Mouse (Mus musculus) kidney, postnatal 0 days (tissue): ENCODE data around the gene Pou5f2. TPM values are rescaled to one million over a fixed set of nuclear protein-coding genes. Genes with fewer than 3 reads are reported as not detected.
A peak's percentile ranks its signal among the peaks of the same experiment; 100 is the strongest.

Experiments used
- ATAC-seq: fragments of 200-750 bp; cut with Nextera tagmentation; replicated peaks from 2 replicates; pipeline ENCODE4 v1.8.0; 2017; ENCODE audit warnings: low read depth, moderate number of reproducible peaks, moderate TSS enrichment, moderate library complexity; ENCODE audit not compliant: low FRiP score
- DNase-seq: peaks from one replicate; pipeline ENCODE4 v3.0.0-alpha.2; 2016; ENCODE audit warnings: low spot score
- H3K27ac ChIP-seq: fragments of 300-500 bp; sonication (generic); 2 replicates; pipeline ENCODE4 v1.5.1; 2014; ENCODE audit warnings: mild to moderate bottlenecking
- H3K27me3 ChIP-seq: fragments of 300-500 bp; sonication (generic); 2 replicates; pipeline ENCODE4 v1.6.1; 2014; ENCODE audit warnings: low read length, mixed read lengths; ENCODE audit not compliant: insufficient read depth
- H3K36me3 ChIP-seq: fragments of 300-500 bp; sonication (generic); 2 replicates; pipeline ENCODE4 v1.6.1; 2014; ENCODE audit warnings: low read length, mixed read lengths; ENCODE audit not compliant: insufficient read depth
- H3K4me1 ChIP-seq: fragments of 300-500 bp; sonication (generic); replicated peaks from 2 replicates; pipeline ENCODE4 v1.6.1; 2014; ENCODE audit warnings: antibody characterized with exemption, low read length, mixed read lengths; ENCODE audit not compliant: insufficient read depth
- H3K4me2 ChIP-seq: fragments of 300-500 bp; sonication (generic); 2 replicates; pipeline ENCODE4 v1.6.1; 2014; ENCODE audit warnings: mild to moderate bottlenecking, low read length, moderate library complexity, mixed read lengths
- H3K4me3 ChIP-seq: fragments of 300-500 bp; sonication (generic); replicated peaks from 2 replicates; pipeline ENCODE4 v1.5.1; 2014; ENCODE audit warnings: low read depth, low read length
- H3K9ac ChIP-seq: fragments of 300-500 bp; sonication (generic); 2 replicates; pipeline ENCODE4 v1.6.1; 2014; ENCODE audit warnings: low read depth, low read length
- H3K9me3 ChIP-seq: fragments of 300-500 bp; sonication (generic); replicated peaks from 2 replicates; pipeline ENCODE4 v1.6.1; 2016; ENCODE audit warnings: low read length, inconsistent platforms, mixed read lengths
- CTCF ChIP-seq: IDR thresholded peaks from 2 replicates; pipeline ENCODE4 v1.5.1; 2016; ENCODE audit warnings: antibody characterized with exemption, low read depth, mild to moderate bottlenecking, moderate library complexity
- WGBS: fragments of 180-500 bp; shearing (Covaris S2); extraction: QIAGEN DNeasy Blood & Tissue Kit; methylation state at CpG from one replicate; pipeline ENCODE4 v1.1.7; 2014; 5-methylcytosine and 5-hydroxymethylcytosine counted together
- polyA plus RNA-seq: library from polyadenylated mRNA; unstranded; fragments of >200 nt; fragmentation: Nextera tagmentation; extraction: Ambion mirVana; gene quantifications from 2 replicates; pipeline ENCODE4 v1.2.1, GENCODE M21; 2015

Pou5f2 gene
- polyA plus RNA-seq: 0.63 and 0.75 TPM in 2 replicates

DNA sequence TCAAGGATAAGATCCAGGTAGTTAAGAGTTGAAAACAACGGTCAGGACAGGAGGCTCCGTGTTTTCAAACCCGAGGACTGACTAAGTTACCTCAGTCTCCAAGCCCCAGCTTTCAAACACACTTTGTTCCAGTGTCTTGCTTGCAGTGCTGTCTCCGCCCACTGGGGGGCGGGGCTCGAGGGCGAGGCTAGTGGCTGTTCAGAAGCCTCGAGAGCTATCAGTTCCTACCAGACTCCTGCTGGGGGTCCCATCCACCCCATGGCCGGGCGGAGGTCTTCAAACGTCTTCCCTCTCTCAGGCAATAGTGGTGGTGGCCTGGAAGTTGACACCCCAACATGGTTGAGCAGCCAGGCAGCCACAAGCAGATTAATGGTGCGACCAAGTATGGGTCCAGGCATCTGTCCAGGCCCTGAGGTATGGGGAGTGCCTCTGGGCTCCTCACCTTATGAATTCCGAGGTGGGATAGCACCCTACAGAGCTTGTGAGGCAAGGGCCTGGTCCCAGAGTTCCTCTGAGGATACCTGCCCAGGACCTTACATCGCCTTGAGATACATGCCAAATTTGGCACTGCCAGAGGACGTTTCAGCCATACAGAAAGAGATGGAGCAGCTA lies at the start of gene Pou5f2:
TSS of gene Pou5f2 (plus strand) at position 220 of the 612 bp plus-strand sequence.
- no peak within 1 kb of the TSS for H3K9ac ChIP-seq

GRCm38 (mm10) chr13:77976248-77976647 lies 48.5 kb upstream of the Pou5f2 start:
- no peak overlapping the region for H3K27ac ChIP-seq
- ATAC-seq (no peak), DNase-seq (no peak)
- H3K4me2 ChIP-seq: no peak overlapping the region
- H3K9ac ChIP-seq: no peak overlapping the region
- H3K4me3 ChIP-seq: no peak overlapping the region
- no peak for TF ChIP-seq CTCF
- H3K27me3 ChIP-seq: no peaks in the 10 kb centered on the region
- no peaks in the 10 kb centered on the region for H3K9me3 ChIP-seq
- no peaks in the 10 kb centered on the region for H3K4me1 ChIP-seq
- 70% methylated on average over 3 of the region's 3 CpGs for WGBS
- no peaks in the 10 kb centered on the region for H3K36me3 ChIP-seq

More for the DNA sequence above, at the start of gene Pou5f2:
- Histone ChIP-seq H3K4me2 (no peak within 1 kb of the TSS), H3K27me3 (no peaks in the 10 kb centered on the region), H3K27ac (no peak within 1 kb of the TSS), H3K4me1 (no peaks in the 10 kb centered on the region), H3K9me3 (no peaks in the 10 kb centered on the region), H3K36me3 (no peaks in the 10 kb centered on the region), H3K4me3 (no peak within 1 kb of the TSS)
- no peak for DNase-seq
- 55% methylated on average over 15 of the region's 15 CpGs for WGBS
- peak; percentile 33; the same call in 1 of the 2 replicates for TF ChIP-seq CTCF
- ATAC-seq: no peak; the same call in 1 of the 2 replicates

DNA sequence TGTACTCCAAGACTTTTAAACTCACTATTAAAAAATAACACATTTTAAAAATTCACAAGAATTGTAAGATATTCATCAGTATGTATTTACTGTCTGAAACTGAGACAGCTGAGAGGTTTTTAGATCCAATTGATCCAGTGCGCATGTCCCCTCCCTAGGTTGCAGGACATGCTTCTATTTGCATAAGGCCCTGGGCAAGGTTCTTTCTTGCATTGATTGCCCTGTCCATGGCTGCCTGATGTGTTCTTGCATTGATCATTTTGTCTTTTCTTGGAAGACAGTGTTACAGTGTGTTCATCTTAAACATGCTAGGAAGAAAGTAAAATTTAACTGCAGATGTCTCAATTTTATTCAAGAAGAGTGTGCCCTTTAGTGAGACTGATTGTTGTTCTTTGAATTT lies 47.6 kb upstream of the Pou5f2 start:
- Histone ChIP-seq H3K27me3 (no peaks in the 10 kb centered on the region), H3K36me3 (no peaks in the 10 kb centered on the region), H3K4me1 (no peaks in the 10 kb centered on the region), H3K9ac (no peak overlapping the region), H3K4me2 (no peak overlapping the region), H3K27ac (no peak overlapping the region), H3K9me3 (no peaks in the 10 kb centered on the region), H3K4me3 (no peak overlapping the region)
- DNase-seq (no peak), ATAC-seq (no peak)
- TF ChIP-seq CTCF: no peak
- 93% methylated on average over 1 of the region's 1 CpGs for WGBS

DNA sequence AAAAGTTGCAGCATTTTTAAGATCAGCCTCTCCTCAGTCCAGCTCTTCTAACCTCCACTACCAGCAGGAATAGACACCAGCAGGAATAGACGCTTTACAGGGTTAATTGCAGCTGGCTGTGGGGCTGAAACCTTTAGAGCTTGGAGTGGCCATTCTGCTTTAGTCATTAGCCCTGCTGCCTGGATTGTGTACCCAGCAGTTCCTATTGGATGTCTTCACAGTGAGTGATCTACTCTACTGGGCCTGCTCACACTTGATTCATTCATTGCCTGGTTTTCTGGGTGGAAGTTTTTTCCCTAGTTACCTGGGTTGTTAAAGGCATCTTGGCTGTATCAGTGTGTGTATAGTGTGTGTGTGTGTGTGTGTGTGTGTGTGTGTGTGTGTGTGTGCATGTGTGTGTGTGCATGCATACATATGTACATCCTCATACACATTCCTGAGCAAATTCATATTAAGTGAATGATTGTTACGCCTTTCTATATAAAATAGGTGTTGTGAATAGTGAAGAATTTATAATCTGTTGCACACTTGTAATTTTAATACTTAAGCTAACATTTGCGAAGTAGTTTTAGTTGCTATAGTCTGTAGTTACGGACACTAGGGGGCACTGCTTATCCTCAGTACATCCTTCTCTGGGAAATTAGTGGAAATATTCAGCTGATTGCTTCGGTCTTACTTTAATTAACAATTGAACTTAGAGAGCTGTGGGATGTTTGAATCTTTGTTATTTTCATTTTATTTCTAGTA lies 42.4 kb upstream of the Pou5f2 start:
- peak; percentile 79 for TF ChIP-seq CTCF
- Histone ChIP-seq H3K27me3 (no peaks in the 10 kb centered on the region), H3K4me3 (no peak overlapping the region), H3K36me3 (no peaks in the 10 kb centered on the region), H3K4me2 (no peak overlapping the region), H3K9me3 (no peaks in the 10 kb centered on the region), H3K27ac (no peak overlapping the region), H3K9ac (no peak overlapping the region), H3K4me1 (no peaks in the 10 kb centered on the region)
- no peak for ATAC-seq
- peak; percentile 78 for DNase-seq
- 20% methylated on average over 5 of the region's 5 CpGs for WGBS

DNA sequence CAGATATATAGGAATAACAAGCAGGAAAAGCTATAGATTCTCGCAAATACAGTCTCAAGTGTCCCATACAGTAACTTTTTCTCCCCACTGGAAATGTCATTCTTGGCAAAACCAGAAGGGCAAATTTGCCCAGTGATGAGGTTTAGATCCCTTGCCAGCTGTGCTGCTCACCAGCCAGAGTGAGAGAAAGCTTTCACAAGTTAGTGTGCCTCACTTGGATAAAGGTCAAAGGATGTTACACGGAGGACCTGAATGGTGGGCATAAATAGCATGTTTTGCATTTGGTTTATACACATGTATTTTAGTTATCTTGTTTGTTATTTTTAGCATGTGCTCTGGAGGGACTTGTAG lies 41.9 kb upstream of the Pou5f2 start:
- ATAC-seq (no peak), DNase-seq (no peak)
- Histone ChIP-seq H3K9ac (no peak overlapping the region), H3K9me3 (no peaks in the 10 kb centered on the region), H3K27ac (no peak overlapping the region), H3K4me2 (no peak overlapping the region), H3K27me3 (no peaks in the 10 kb centered on the region), H3K4me3 (no peak overlapping the region), H3K36me3 (no peaks in the 10 kb centered on the region), H3K4me1 (no peaks in the 10 kb centered on the region)
- 76% methylated on average over 2 of the region's 2 CpGs for WGBS
- TF ChIP-seq CTCF: no peak

- no peak overlapping the region for H3K4me2 ChIP-seq
- DNase-seq (peak; percentile 14), ATAC-seq (no peak)
These were observed 33.4 kb upstream of the Pou5f2 start for GRCm38 (mm10) chr13:77991189-77991886.

More at GRCm38 (mm10) chr13:77991189-77991886, 33.4 kb upstream of the Pou5f2 start:
- Histone ChIP-seq H3K27me3 (no peaks in the 10 kb centered on the region), H3K9me3 (no peaks in the 10 kb centered on the region), H3K4me3 (no peak overlapping the region), H3K4me1 (no peaks in the 10 kb centered on the region), H3K36me3 (no peaks in the 10 kb centered on the region), H3K27ac (no peak overlapping the region), H3K9ac (no peak overlapping the region)
- TF ChIP-seq CTCF: no peak
- WGBS: 55% methylated on average over 5 of the region's 5 CpGs
